Mouse (Mus musculus): Measurements from ENCODE around the gene Gins2.

GRCm38 (mm10) chr8:120632969-120633664 is 44.0 kb upstream of the Gins2 start:
- no peak for TF ChIP-seq CTCF (IDR thresholded peaks at IDR 0.05; ENCODE audit: borderline replicate concordance, insufficient read depth, low read depth, low read length)
- TF ChIP-seq POLR2A (IDR thresholded peaks at IDR 0.05; ENCODE audit: borderline replicate concordance, insufficient read depth, low read length), result no peak

Measured in cerebellum, adult 2 months (tissue).